Mouse (Mus musculus): Measurements from ENCODE around the gene Zfp362.

- TF ChIP-seq FOSL1 (IDR thresholded peaks at IDR 0.05; ENCODE audit: insufficient read depth, low read length, poor library complexity, severe bottlenecking) (no peak), CTCF (IDR thresholded peaks at IDR 0.05; ENCODE audit: control insufficient read depth, insufficient read depth, insufficient read length) (no peak), MAX (IDR thresholded peaks at IDR 0.05) (no peak), MYOG (IDR thresholded peaks at IDR 0.05; ENCODE audit: control insufficient read depth, extremely low read depth, insufficient read length) (no peak), CEBPB (IDR thresholded peaks at IDR 0.05; ENCODE audit: low read depth) (no peak)
These were observed 78.0 kb downstream of the Zfp362 start for GRCm38 (mm10) chr4:128727721-128728430.

Data from C2C12 (cell line).